Comparison of ENCODE assay signal across 8 mouse cellular contexts in the genomic region with DNA sequence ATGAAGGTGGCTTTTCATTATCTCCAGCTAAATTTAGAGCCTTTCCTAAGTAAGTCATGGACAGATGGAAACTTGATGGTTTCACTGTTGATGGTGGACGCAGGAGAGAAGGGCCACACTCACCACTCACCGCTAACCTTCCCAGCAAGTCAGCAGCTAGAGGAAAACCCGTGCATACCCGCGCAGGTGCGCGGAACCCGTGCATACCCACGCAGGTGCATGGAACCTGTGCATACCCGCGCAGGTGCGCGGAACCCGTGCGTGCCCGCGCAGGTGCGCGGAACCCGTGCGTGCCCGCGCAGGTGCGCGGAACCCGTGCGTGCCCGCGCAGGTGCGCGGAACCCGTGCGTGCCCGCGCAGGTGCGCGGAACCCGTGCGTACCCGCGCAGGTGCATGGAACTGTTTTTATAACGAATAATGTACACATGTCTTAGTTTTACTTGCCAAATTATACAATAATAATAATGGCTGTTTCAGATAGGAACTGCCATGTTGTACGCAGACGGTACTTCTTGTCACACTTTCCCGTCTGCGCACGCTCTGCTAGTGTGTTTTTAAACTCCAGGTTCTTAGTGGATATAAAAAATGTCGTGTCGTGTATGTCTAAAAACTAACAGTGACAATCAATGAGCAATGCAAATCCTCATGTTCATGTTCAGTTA.
DNase-seq lines count a peak whose midpoint lies in the region; ATAC-seq lines count a peak whose summit lies in the region.

No protein-coding gene starts in this region.

- peaks cover 2% of the 10 kb centered on the region for H3K36me3 ChIP-seq in lung, embryonic 16.5 days (ENCODE audit: control insufficient read depth, insufficient read depth, low read length)
- peaks cover 8% of the 10 kb centered on the region for H3K36me3 ChIP-seq in hindbrain, embryonic 12.5 days
- H3K36me3 ChIP-seq in liver, embryonic 15.5 days (replicated peaks) = no peaks in the 10 kb centered on the region

- no peaks in the 10 kb centered on the region; the same call in 1 of the 2 replicates for H3K4me1 ChIP-seq in lung, embryonic 16.5 days (replicated peaks; ENCODE audit: control insufficient read depth, insufficient read depth, low read length)
- H3K4me1 ChIP-seq in hindbrain, embryonic 12.5 days = peaks cover 6% of the 10 kb centered on the region; the same call in 1 of the 2 replicates
- H3K4me1 ChIP-seq in liver, embryonic 15.5 days (replicated peaks) = peaks cover 14% of the 10 kb centered on the region

- peak overlapping the region; percentile 81 for H3K4me2 ChIP-seq in lung, embryonic 16.5 days (ENCODE audit: low read depth, low read length)
- H3K4me2 ChIP-seq in hindbrain, embryonic 12.5 days (replicated peaks) = peak overlapping the region; percentile 90
- H3K4me2 ChIP-seq in liver, embryonic 15.5 days = peak overlapping the region; percentile 81

- 6% methylated on average over 49 of the region's 49 CpGs for WGBS in lung, embryonic 16.5 days
- 3% methylated on average over 49 of the region's 49 CpGs for WGBS in hindbrain, embryonic 12.5 days
- 1% methylated on average over 49 of the region's 49 CpGs for WGBS in liver, embryonic 15.5 days (ENCODE audit: insufficient replicate concordance)

- ATAC-seq in lung, embryonic 16.5 days (ENCODE audit: low read depth) = peak; percentile 5; the same call in 1 of the 2 replicates
- peak; percentile 1; the same call in 1 of the 2 replicates for ATAC-seq in hindbrain, embryonic 12.5 days (ENCODE audit: low FRiP score)
- ATAC-seq in liver, embryonic 15.5 days (ENCODE audit: insufficient read depth) = no peak
- ATAC-seq in inflammation-experienced regulatory T-cells, adult 6 months = no peak

- peak overlapping the region; percentile 58 for H3K4me3 ChIP-seq in lung, embryonic 16.5 days (ENCODE audit: low read length)
- peak overlapping the region; percentile 48 for H3K4me3 ChIP-seq in hindbrain, embryonic 12.5 days
- peak overlapping the region; percentile 63 for H3K4me3 ChIP-seq in liver, embryonic 15.5 days (replicated peaks)

- peak overlapping the region; percentile 69 for H3K9ac ChIP-seq in lung, embryonic 16.5 days (ENCODE audit: low read length)
- peak overlapping the region; percentile 57 for H3K9ac ChIP-seq in hindbrain, embryonic 12.5 days
- peak overlapping the region; percentile 51 for H3K9ac ChIP-seq in liver, embryonic 15.5 days

- H3K27ac ChIP-seq in lung, embryonic 16.5 days (ENCODE audit: low read length) = peak overlapping the region; percentile 86
- H3K27ac ChIP-seq in hindbrain, embryonic 12.5 days = peak overlapping the region; percentile 62; the same call in 1 of the 2 replicates
- H3K27ac ChIP-seq in liver, embryonic 15.5 days (replicated peaks) = peak overlapping the region; percentile 73

- no peaks in the 10 kb centered on the region for H3K9me3 ChIP-seq in lung, embryonic 16.5 days (ENCODE audit: control insufficient read depth, low read length)
- H3K9me3 ChIP-seq in hindbrain, embryonic 12.5 days (replicated peaks) = no peaks in the 10 kb centered on the region
- no peaks in the 10 kb centered on the region for H3K9me3 ChIP-seq in liver, embryonic 15.5 days (replicated peaks)

- DNase-seq in lung, postnatal 4 days = no peak
- DNase-seq in cerebellum, adult 18-20 months = peak; percentile 47 to 60
- DNase-seq in Muller cell, postnatal 12 days (ENCODE audit: inconsistent ontology term) = no peak
- DNase-seq in frontal cortex, adult 2 months (ENCODE audit: extremely low spot score in 1 of 2, low spot score in 1 of 2) = no peak

- no peaks in the 10 kb centered on the region for H3K27me3 ChIP-seq in lung, embryonic 16.5 days (ENCODE audit: control insufficient read depth, insufficient read depth, low read depth, low read length)
- H3K27me3 ChIP-seq in hindbrain, embryonic 12.5 days = no peaks in the 10 kb centered on the region
- H3K27me3 ChIP-seq in liver, embryonic 15.5 days = no peaks in the 10 kb centered on the region

Comparison
In these comparisons a context has a peak if more than half of its experiments do, and no peak if none do; other contexts are left out.
1. ATAC-seq: peak in lung, embryonic 16.5 days (single experiment) and hindbrain, embryonic 12.5 days (single experiment); none in liver, embryonic 15.5 days (single experiment) and inflammation-experienced regulatory T-cells, adult 6 months (single experiment).
2. DNase-seq: peak in cerebellum, adult 18-20 months (2 of 2); none in lung, postnatal 4 days (0 of 2), Muller cell, postnatal 12 days (single experiment) and frontal cortex, adult 2 months (0 of 2).
3. Peak in every context shown above with its lines, with median percentiles within 50 percentile points of each other: H3K27ac ChIP-seq, H3K4me2 ChIP-seq, H3K4me3 ChIP-seq and H3K9ac ChIP-seq.